Mouse (Mus musculus): ENCODE measurements around the gene Snrpg. TPM values are rescaled to one million over a fixed set of nuclear protein-coding genes. Genes with fewer than 3 reads are reported as not detected.

Snrpg gene
- 8.5 TPM for polyA plus RNA-seq (2014; fragmentation: Illumina TruSeq; extraction: RNeasy Lipid Tissue Mini Kit (QIAGEN cat#74804); ENCODE audit: low replicate concordance)

DNA sequence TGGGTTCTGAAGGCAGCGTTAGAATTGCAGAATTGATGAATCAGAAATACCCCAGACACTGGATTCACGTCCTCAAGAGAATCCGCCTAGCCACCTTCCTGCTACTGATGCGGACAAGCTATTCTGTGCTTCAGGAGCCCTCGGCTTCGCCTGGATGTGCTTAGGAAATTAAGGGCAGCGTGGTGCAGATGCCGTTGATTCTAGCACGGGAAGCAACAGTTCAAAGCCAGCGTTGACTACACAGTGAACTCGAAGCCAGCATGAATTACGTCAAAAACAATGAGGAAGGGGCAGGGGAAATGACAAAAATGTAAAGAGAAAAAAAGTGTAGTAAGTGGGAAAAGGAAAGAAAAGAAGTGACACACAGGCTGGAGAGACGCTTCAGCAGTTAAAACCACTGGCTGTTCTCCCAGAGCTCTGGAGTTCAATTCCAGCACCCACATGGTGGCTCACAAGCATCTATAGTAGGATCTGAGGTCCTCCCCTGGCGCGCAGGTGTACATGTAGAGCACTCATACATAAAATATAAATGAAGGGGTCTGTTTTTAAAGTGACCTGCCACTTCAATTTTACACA is at the start of gene Snrpg:
Gene Snrpg (plus strand): TSS at position 541 of the 576 bp plus-strand sequence.

DNA sequence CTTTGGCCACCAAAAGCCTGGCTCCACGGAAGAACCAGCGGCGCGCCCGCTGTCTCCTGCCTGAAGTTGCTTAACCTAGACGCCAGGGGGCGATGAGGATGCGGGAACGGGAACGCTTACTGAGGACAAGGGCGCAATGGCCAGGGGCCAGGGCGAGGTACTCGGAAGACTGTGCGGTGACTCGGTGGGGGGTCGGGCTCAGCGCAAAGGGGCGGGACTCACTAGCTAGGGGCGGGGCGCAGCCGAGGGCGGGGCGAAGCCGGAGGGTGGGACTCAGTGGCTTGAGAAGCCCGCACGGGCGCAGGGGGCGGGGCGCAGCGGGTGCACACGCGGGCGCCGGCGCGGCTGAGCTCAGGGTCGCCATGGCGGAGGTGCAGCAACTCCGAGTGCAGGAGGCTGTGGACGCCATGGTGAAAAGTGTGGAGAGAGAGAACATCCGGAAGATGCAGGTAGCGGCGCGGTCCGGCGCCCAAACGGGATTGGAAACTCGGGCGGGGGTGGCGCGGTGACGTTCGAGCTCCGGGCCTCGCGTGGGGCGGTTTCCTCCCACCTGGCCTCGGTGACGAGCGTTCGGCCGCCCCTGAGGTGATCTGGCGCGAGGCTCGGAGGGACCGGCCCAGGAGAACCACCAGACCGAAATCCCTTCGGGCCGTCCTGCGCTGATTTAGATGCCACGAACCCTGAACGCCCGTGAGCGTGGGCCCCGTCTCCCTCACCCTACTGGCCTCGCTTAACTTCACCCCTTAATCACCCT is 5.6 kb upstream of the Snrpg start, which contains the start of gene Fam136a:
Gene Fam136a (plus strand): TSS at position 276 of the 754 bp plus-strand sequence.

DNA sequence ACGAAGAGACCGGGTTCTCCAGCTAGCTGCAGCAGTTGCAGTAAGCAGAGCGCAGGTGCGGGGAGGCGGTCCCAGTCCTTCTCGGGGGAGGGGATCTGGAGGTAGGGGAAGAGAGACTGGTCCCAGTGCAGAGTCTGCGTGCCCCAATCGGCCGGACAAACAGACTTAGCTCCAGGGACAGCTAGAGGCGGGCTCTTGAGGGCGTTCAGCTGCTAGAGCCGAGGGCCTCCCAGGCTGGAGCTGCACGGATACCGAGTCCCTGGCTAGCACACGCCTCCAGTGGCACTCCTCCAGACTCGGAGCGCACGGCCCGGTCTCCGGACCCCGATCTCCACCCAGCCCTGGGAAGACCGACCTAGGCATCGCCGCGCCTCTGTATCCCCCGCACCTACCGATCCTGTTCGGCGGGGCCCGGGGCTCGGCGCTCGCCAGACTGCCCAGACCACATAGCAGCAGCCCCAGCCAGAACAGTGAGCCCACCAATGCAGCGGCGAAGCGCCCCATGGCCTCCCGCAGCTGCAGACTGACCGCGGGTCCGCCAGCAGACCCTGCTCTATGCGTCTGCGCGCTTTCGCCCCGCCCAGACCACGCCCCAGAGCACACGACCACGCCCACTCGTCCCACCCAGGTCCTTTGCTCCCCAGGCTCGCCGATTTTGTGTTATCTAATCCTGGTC is 25.6 kb downstream of the Snrpg start, which contains the start of gene Pcyox1:
Gene Pcyox1 (minus strand): TSS at position 574 of the 676 bp plus-strand sequence.

DNA sequence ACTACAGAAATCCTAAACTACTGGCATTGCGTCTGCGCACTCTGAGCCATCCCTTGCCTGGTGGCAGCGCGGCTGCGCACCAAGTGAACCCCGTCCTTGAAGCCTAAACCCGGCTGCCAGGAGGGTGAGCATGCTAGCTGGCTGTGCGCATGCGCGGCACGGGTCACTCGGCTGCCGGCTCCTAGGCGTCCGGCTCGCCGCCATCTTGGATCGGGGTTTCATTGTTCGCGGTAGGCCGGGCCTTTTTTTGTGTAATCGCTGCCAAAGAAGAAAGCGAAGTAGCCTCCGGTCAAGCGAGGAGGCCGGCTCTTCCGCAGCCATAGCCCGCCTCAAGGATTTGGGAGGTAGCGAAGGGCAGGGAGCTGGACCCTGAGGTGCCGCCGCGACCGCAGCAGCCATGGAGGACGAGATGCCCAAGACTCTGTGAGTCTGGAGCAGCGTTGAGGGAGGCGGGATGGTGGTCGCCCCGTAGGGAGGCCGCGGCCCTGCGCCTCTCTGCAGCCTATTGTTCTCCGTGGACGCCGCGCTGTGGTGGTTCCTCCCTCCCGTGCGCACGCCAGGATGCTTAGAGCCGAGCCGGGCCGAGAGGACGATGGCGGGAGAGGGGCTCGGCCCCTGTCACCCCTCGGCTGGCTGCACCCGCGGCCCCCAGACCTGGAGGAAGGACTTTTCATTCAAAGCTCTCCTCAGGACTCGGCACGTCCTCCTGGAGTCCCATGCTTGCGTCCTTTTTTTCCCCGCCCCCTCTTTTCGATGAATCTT is 33.2 kb downstream of the Snrpg start, which contains the start of gene Tia1:
Gene Tia1 (plus strand): TSS at position 120 of the 762 bp plus-strand sequence.

DNA sequence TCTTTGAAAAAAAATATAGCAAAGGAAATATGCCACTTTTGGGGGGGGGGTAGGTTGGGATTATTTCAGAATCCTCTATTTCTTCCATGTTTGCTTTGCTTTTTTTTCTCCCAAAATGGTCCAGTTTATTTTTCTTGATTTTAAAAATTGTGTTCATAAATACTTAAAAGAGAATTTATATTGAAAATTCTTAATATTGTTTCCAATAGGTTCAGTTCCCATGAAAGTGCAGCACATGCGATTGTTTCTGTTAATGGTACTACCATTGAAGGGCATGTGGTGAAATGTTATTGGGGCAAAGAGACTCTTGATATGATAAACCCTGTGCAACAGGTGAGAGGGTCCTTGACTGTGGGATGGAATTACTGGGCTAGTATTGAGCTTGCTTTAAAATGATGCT is 55.3 kb downstream of the Snrpg start, which contains the start of gene Gm44790:
Gene Gm44790 (plus strand): TSS at position 301 of the 400 bp plus-strand sequence.

Other genes starting within 250 kb of the Snrpg start
- gene Tgfa, start 176.1 kb upstream of the Snrpg start, polyA plus RNA-seq (2014; fragmentation: Illumina TruSeq; extraction: RNeasy Lipid Tissue Mini Kit (QIAGEN cat#74804); ENCODE audit: low replicate concordance), result 5.1 TPM
- gene Fam136a, start 5.7 kb upstream of the Snrpg start, polyA plus RNA-seq (2014; fragmentation: Illumina TruSeq; extraction: RNeasy Lipid Tissue Mini Kit (QIAGEN cat#74804); ENCODE audit: low replicate concordance), result 123 TPM
- 47.2 TPM for gene Pcyox1, start 25.9 kb downstream of the Snrpg start, polyA plus RNA-seq (2014; fragmentation: Illumina TruSeq; extraction: RNeasy Lipid Tissue Mini Kit (QIAGEN cat#74804); ENCODE audit: low replicate concordance)
- 94.4 TPM for gene Tia1, start 32.9 kb downstream of the Snrpg start, polyA plus RNA-seq (2014; fragmentation: Illumina TruSeq; extraction: RNeasy Lipid Tissue Mini Kit (QIAGEN cat#74804); ENCODE audit: low replicate concordance)
- not detected for gene Gm44790, start 55.4 kb downstream of the Snrpg start, polyA plus RNA-seq (2014; fragmentation: Illumina TruSeq; extraction: RNeasy Lipid Tissue Mini Kit (QIAGEN cat#74804); ENCODE audit: low replicate concordance)
- 7.0 TPM for gene C87436, start 67.1 kb downstream of the Snrpg start, polyA plus RNA-seq (2014; fragmentation: Illumina TruSeq; extraction: RNeasy Lipid Tissue Mini Kit (QIAGEN cat#74804); ENCODE audit: low replicate concordance)
- 113 TPM for gene Pcbp1, start 155.0 kb downstream of the Snrpg start, polyA plus RNA-seq (2014; fragmentation: Illumina TruSeq; extraction: RNeasy Lipid Tissue Mini Kit (QIAGEN cat#74804); ENCODE audit: low replicate concordance)

Data from small intestine, adult 10 weeks (tissue).